Mouse (Mus musculus) frontal cortex, postnatal 14 days (tissue): ENCODE results near the gene Elmod3.

Experiments used
- DNase-seq, 2 experiments: peaks; one replicate each; pipeline ENCODE4 v3.0.0; 2022; ENCODE audit warnings: low spot score in 2 of 2

Gene Elmod3

GRCm38 (mm10) chr6:72610261-72610660 lies 12.0 kb upstream of the Elmod3 start:
- no peak for DNase-seq

DNA sequence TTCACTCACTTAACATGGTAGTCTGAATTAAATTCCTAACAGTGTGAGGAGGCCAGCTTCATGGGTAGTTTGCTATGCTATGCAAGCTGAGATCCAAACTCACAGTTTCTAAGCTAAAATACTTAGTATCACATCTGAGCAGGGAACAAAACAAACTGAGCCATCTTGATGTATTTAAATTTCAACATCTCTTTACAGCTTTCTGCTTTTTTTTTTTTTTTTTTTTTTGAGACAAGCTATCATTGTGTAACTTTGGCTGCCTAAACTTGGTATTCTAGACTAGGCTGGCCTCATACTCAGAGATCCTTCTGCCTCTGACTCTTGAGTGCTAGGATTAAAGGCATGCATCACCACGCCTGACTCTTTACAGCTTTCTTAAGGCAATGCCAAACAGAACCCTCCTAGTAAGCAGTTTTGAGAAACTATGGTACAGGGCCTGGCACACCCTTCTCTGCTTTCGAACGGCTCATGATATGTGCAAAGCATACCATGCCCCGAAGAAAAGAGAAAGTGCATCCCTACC lies 10.5 kb upstream of the Elmod3 start:
- DNase-seq = no peak

GRCm38 (mm10) chr6:72607676-72608075 lies 9.5 kb upstream of the Elmod3 start:
- DNase-seq = no peak

DNA sequence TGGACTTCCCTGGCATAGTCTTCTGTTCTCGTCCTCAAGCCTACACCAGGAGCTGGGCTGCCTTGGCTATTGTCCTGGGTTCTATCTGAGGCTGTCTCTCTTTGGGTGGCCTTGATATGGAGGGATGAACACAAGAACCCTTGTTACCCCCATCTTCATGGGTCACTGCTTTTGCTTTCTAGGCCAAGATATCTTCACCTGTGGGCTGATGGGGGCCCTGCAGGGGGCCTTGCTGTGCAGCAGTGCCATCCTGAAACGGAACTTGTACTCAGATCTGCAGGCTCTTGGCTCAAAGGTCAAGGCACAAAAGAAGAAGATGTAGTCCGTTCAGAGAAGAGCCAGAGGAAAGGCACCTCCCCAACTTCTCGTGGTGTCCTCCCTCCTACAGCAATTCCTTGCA lies 8.8 kb upstream of the Elmod3 start:
- DNase-seq = no peak

- DNase-seq = no peak
Measured at GRCm38 (mm10) chr6:72604066-72604465, 5.9 kb upstream of the Elmod3 start.

GRCm38 (mm10) chr6:72601732-72602131 lies 3.5 kb upstream of the Elmod3 start:
- DNase-seq = peak; percentile 57 to 84

DNA sequence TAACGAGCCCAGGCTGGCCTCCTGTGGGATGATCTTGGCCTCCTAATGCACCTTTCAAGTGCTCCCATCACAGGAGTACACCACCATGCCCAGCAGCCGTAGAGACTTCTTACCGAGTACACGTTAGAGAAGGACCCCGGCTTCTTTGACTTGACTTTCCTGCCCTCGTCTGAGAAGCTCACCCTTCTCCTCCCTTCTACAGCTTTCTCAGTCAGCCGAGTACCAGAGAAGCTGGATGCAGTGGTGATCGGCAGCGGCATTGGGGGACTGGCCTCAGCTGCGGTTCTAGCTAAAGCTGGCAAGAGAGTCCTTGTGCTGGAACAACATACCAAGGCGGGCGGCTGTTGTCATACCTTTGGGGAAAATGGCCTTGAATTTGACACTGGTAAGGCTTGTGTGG lies 2.6 kb upstream of the Elmod3 start:
- no peak for DNase-seq

GRCm38 (mm10) chr6:72600216-72600615 lies 2.0 kb upstream of the Elmod3 start:
- DNase-seq = no peak

- peak in 1 of 2 experiments; percentile 28 for DNase-seq
Measured at GRCm38 (mm10) chr6:72598791-72599557, 761 bp upstream of the Elmod3 start.

GRCm38 (mm10) chr6:72597083-72597874 lies 934 bp downstream of the Elmod3 start:
- DNase-seq = no peak

GRCm38 (mm10) chr6:72593914-72594313 lies 4.3 kb downstream of the Elmod3 start:
- DNase-seq = no peak

- DNase-seq = peak in 1 of 2 experiments; percentile 31
Measured at GRCm38 (mm10) chr6:72593011-72593803, 5.0 kb downstream of the Elmod3 start.

DNA sequence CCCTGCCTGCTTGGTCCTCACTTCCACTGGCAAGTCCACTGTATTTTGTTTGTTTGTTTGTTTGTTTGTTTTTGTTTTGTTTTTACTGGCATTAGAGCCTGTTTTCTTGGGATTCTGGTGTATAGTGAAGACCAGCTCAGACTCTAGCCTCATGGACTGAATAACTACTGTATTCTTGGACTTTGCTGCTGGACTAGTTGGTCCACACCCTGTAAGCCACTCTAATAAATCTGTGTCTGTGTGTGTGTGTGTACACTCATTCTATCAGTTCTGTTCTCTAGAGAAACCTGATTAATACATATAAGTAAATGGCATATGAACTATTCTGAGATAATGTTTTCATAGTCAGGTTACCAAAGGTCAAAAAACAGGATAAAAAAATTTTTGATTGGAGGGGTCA lies 8.1 kb downstream of the Elmod3 start:
- DNase-seq = no peak

DNA sequence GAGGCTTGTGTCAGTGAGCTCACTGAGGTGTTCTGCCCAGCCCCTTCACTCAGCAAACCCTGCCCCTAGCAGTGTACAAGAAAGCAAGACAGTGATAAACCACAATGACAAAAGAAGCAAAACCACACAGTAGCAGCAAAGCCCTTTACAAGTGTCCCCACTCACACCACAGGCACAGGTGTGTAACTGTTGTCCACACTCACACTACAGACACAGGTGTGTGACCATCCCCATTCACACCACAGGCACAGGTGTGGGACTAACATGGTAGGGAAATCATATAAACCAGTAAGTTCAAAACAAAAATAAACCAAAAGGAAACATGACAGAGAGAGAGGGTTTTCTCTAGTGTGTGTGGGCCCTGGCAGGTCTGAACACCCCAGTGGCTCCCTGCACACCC lies 9.9 kb downstream of the Elmod3 start:
- DNase-seq = no peak

DNA sequence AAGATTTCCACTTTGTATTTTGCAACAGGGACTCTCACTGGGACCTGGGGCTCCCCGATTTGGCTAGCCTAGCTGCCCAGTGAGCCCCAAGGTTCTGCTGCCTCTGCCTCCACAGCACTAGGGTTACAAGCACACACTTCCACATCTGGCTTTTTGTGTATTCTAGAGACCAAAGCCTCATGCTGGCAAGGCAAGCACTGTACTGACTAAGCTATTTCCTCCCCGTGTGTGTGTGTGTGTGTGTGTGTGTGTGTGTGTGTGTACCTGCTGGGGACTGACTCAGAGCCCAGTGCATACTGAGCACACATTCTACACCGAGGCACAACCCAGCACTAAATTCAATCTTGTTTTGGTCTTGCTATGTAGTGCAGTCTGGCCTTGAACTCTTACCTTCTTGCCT lies 11.5 kb downstream of the Elmod3 start:
- no peak for DNase-seq

- no peak for DNase-seq
Measured at GRCm38 (mm10) chr6:72584154-72584553, 14.1 kb downstream of the Elmod3 start.

DNA sequence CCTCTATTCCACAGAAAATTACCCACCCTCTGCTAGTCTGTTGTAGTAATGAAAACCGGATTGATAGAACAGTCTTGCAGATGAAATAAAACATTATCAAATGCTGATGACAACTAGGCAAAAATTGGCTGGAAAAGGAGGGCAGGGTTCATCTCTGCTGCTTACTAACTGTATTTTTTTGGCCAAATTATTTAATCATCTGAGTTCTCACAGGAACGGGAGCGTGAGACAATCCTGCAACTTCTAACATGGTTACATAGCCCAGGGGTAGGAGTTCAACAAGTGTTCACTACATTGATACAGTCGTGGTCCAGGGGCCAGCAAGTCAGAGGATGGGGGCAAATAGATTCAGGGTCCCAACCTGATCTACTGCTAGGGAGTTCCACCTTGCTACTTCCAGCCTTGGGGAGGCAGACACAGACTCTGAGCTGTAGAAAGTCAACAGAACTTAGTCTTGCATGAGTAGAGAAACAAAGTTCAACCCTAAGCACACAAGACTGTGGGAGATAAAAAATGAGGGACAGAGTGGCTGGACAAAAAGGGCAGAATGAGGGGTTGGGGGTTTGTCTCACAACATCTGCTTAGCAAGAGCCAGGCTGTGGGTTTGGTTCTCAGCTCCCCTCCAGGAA lies 14.9 kb downstream of the Elmod3 start:
- no peak for DNase-seq

- DNase-seq = no peak
Measured at GRCm38 (mm10) chr6:72581625-72582382, 16.4 kb downstream of the Elmod3 start.

DNA sequence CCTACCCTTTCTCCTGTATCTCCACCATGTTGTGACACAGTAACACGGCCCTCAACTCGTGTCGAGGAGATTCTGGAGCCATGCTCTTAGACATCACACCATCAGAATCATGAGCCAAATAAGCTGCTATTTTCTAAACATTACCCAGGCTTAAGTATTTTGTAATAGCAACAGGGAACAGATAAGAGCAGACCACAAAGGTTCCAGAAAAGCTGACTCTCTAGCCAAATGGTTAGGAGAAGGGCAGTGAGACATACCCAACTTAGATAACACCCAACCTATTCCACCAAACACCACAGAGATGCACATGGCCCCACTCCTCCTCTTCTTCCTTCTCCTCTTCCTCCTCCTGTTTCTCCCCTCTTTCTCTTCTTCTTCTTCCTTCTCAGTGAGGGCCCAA lies 22.2 kb downstream of the Elmod3 start:
- no peak for DNase-seq

GRCm38 (mm10) chr6:72571826-72572225 lies 26.4 kb downstream of the Elmod3 start:
- no peak for DNase-seq
